Comparison of ENCODE assay signal across 1 mouse cellular context in genomic region chr5:43842011-43842285, GRCm38 (mm10).
TF ChIP-seq lines count a peak whose summit lies in the region.

No protein-coding gene starts in this region.

TF ChIP-seq in MEL, 35 proteins besides CTCF, POLR2A, EP300 and RAD21 (continued from another document):
- TF ChIP-seq KAT2A (conservative IDR thresholded peaks at IDR 0.05; ENCODE audit: low read depth, low read length) (no peak), ZNF384 (IDR thresholded peaks at IDR 0.05; ENCODE audit: low read depth, low read length) (no peak), ETS1 (IDR thresholded peaks at IDR 0.05; ENCODE audit: low read depth, low read length) (no peak), RCOR1 (IDR thresholded peaks at IDR 0.05; ENCODE audit: low read depth, low read length) (no peak), POLR2AphosphoS2 (IDR thresholded peaks at IDR 0.05; ENCODE audit: low read length) (no peak), MXI1 (IDR thresholded peaks at IDR 0.05; ENCODE audit: low read depth, low read length) (no peak)
